Mouse (Mus musculus) lung, postnatal 4 days (tissue): ENCODE measurements around the gene Gfap.
A peak's percentile ranks its signal among the peaks of the same experiment; 100 is the strongest.

Experiments used
- DNase-seq, 2 experiments: peaks; one replicate each; pipeline ENCODE4 v3.0.0; 2021

Gfap gene

GRCm38 (mm10) chr11:102895779-102896178 is 4.9 kb downstream of the Gfap start:
- DNase-seq, result no peak

GRCm38 (mm10) chr11:102894716-102895115 is 6.0 kb downstream of the Gfap start:
- DNase-seq, result no peak

GRCm38 (mm10) chr11:102893015-102893651 is 7.6 kb downstream of the Gfap start:
- peak; percentile 79 to 85 for DNase-seq

GRCm38 (mm10) chr11:102890096-102890495 is 10.6 kb downstream of the Gfap start:
- DNase-seq, result no peak

- no peak for DNase-seq
Observed at GRCm38 (mm10) chr11:102888135-102888534, 12.6 kb downstream of the Gfap start.

GRCm38 (mm10) chr11:102887433-102887832 is 13.3 kb downstream of the Gfap start:
- no peak for DNase-seq

- no peak for DNase-seq
Observed at GRCm38 (mm10) chr11:102884616-102885219, 16.0 kb downstream of the Gfap start, which contains the start of gene Fam187a. Gene Fam187a, plus strand, starts transcription at chr11:102885169.

- no peak for DNase-seq
Observed at GRCm38 (mm10) chr11:102881314-102882198, 19.2 kb downstream of the Gfap start.

GRCm38 (mm10) chr11:102880585-102881313 is 20.0 kb downstream of the Gfap start, which contains the start of the genes Eftud2 and Ccdc103:
Gene Eftud2, minus strand, starts transcription at chr11:102880985.
Gene Ccdc103, plus strand, starts transcription at chr11:102881204.
- peak; percentile 91 to 94 for DNase-seq

- DNase-seq, result no peak
Observed at GRCm38 (mm10) chr11:102879558-102879957, 21.2 kb downstream of the Gfap start.

GRCm38 (mm10) chr11:102874801-102875334 is 25.8 kb downstream of the Gfap start:
- DNase-seq, result no peak

GRCm38 (mm10) chr11:102864272-102864671 is 36.4 kb downstream of the Gfap start:
- DNase-seq, result peak in 1 of 2 experiments; percentile 66

- no peak for DNase-seq
Observed at GRCm38 (mm10) chr11:102859933-102860332, 40.8 kb downstream of the Gfap start.

GRCm38 (mm10) chr11:102858951-102859350 is 41.8 kb downstream of the Gfap start:
- DNase-seq, result no peak

GRCm38 (mm10) chr11:102855941-102856340 is 44.8 kb downstream of the Gfap start:
- DNase-seq, result no peak

GRCm38 (mm10) chr11:102853760-102854159 is 47.0 kb downstream of the Gfap start:
- DNase-seq, result no peak

GRCm38 (mm10) chr11:102851883-102852282 is 48.8 kb downstream of the Gfap start:
- DNase-seq, result peak; percentile 56 to 69

GRCm38 (mm10) chr11:102845926-102846325 is 54.8 kb downstream of the Gfap start:
- no peak for DNase-seq

GRCm38 (mm10) chr11:102838616-102839150 is 62.0 kb downstream of the Gfap start:
- DNase-seq, result no peak

- peak; percentile 13 to 59 for DNase-seq
Observed at GRCm38 (mm10) chr11:102838126-102838525, 62.6 kb downstream of the Gfap start.

GRCm38 (mm10) chr11:102837385-102837784 is 63.3 kb downstream of the Gfap start:
- DNase-seq, result no peak
